Mouse (Mus musculus) spleen, adult 18-20 months (tissue): Measurements from ENCODE around the gene Tsc22d3.

ENCODE experiments used
- DNase-seq, 2 experiments: peaks; one replicate each; pipeline ENCODE4 v3.0.0; 2022; ENCODE audit warnings: mixed read lengths in 2 of 2

Tsc22d3 gene

DNA sequence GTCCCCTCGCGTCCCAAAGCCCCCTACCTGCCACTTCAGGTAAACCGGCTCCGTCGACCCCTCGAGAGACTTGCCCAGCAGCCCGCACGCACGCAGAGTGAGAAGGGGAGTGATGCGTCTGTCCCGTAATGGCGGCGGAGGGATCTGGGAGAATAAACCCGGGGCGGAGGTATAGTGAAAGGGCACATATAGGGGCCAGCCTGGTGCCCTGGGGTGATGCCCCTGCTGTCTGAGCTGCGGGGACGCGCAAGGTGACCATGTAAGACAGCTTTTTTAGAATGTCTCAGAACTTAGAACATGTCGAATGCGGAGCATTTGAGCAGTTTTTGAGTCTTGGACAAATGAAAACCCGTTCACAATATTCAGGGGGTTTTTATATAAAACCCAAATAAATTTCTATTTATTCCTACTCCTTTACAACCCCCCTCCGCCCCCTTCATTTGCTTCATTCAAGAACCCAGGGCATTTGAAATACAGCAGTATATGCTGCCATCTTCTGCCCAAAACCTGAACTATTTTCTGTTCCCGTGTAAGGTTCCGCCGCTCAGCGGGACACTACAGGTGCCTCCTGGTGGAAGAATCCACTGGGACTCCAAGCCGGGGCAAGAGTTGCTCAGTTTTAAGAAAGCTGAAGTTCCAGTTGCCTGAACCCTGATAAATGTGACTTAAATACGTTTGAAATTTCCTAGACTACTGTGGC lies at the start of gene Tsc22d3:
TSS of gene Tsc22d3 (minus strand) at position 250 of the 700 bp plus-strand sequence.
- peak; percentile 22 to 50 for DNase-seq

GRCm38 (mm10) chrX:140639592-140639991 lies 39.1 kb upstream of the Tsc22d3 start:
- DNase-seq = no peak

- no peak for DNase-seq
Measured at GRCm38 (mm10) chrX:140638028-140638427, 37.6 kb upstream of the Tsc22d3 start.

- no peak for DNase-seq
Measured at GRCm38 (mm10) chrX:140624875-140625594, 24.6 kb upstream of the Tsc22d3 start.

GRCm38 (mm10) chrX:140609938-140610337 lies 9.5 kb upstream of the Tsc22d3 start:
- DNase-seq = no peak

DNA sequence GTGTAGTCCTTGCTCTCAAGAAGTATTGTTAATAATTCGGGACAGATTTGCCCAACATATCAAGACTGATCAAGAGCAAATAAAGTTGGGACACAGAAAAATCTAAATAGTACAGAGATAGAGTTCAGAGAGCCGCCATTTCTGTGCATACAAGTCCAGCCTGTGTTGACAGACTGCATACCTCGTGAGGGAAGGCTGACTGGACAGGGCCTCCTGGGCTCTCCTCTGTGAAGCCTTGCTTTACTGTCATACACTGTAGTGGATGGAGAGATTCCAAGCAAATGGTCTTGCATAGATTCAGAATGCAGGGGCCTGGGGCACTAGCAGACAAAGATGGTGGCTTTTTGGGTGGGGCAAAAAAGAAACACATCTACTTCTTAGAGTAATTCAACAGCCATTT lies 1.4 kb upstream of the Tsc22d3 start:
- DNase-seq = no peak

DNA sequence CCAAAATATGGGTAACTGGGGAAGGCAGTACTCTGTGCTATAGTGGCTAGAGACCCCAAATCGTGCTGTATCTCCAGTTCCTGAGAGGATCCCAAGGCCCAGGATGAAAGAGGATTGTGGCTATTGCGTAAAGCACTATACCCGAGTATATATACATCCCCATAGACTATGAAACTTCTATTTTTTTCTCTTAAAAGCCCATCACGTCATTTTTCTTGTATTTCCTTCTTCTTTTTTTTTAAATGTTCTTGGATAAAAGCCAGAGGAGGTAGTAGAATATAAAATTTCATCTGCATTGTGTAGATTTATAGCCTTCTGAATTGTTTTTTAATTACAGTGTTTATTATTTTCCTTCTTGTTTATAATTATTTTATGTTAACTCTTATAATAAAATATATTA lies 852 bp upstream of the Tsc22d3 start:
- DNase-seq = no peak

DNA sequence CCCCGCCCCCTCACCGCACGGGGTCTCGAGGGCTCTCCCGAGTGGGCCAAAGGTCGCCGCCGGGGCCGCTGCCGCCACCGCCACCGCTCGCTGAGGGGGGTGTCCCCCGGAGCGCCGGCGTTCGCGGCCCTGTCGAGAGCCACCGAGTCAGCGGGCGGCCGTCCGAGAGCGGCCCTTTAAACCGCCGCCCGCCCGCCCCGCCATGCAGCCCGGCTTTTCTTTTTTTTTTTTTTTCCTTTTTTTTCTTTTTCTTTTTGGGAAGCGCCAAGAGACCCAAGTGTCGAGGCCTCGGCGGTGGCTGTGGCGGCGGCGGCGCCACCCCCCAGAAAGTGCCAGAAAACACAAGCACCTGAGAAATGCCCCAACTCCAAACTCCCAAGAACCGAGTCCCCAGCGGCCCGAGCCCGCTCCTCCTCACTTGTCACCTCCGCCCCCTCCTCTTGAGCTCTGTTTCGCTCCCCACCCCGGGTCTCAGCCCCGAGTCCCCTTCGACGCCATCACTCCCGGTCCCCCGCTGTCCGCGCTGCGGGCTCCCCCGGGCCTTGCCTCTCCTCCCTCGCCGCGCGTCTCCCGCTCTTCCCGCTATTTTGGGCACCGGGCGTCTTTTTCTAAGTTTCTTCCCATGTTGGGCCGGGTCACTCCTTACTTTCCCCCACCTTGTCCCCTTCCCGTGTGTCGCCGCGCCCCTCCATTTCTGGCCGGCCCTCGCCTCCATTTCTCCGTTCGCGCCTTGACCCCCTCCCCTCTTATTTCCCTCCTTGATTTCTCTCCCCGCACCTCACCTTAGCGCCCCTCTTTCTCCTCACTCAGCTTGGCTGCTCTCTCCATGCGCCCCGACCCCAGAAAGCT lies 674 bp downstream of the Tsc22d3 start:
- DNase-seq = peak; percentile 21 to 22

DNA sequence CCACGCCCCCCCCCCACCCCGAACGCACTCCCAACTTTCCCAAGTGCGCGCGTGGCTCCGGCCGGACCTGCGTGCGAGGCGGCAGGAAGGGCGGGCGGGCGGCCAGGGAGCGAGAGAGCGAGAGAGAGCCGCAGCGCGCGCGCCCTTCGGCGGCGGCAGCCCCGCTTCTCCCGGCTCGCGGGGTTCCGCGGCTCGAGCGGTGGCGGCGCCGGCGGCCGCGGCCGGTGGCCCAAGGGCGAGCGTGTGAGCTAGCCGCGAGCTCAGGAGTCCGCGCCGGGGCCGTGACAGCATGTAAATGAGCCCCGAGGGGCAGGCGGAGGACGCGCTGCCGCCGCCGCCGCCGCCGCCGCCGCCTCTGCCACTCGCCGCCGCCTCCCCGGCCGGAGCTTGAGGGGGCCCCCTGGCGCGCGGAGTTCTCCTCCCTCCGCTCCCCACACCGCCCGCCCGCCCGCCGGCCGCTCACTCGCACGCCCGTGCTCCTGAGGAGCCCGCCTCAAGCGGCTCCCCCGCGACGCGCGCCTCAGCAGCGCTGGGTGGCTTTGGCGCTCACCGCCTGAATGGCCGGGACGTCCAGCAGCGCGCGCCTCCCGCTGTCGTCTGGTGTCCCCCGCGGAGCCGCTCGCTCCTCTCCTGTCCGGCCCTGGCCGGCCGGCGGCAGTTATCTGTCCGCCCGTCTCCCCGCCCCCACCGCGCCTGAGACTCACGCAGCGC lies 1.5 kb downstream of the Tsc22d3 start:
- peak; percentile 70 for DNase-seq

GRCm38 (mm10) chrX:140598194-140598849 lies 2.1 kb downstream of the Tsc22d3 start:
- peak; percentile 11 for DNase-seq

DNA sequence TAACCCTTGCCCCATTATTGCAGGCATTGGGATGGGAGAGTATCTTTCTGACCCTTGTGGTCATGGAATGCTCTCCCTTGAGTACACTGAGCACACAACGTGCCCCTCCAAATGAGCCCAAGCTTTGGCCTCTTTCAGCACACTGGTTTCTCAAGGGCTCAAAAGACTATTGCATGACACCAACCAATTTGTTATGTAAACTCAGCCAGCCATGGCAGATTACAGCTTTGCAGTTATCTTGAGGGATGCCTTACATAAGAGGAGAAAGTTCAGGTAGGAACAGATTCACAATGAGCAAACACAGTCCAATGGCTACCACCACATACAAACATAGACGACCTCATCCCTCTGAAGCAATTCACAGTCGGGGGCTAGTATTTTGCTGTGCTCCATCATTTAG lies 9.3 kb downstream of the Tsc22d3 start:
- DNase-seq = no peak

GRCm38 (mm10) chrX:140590142-140590541 lies 10.3 kb downstream of the Tsc22d3 start:
- no peak for DNase-seq

DNA sequence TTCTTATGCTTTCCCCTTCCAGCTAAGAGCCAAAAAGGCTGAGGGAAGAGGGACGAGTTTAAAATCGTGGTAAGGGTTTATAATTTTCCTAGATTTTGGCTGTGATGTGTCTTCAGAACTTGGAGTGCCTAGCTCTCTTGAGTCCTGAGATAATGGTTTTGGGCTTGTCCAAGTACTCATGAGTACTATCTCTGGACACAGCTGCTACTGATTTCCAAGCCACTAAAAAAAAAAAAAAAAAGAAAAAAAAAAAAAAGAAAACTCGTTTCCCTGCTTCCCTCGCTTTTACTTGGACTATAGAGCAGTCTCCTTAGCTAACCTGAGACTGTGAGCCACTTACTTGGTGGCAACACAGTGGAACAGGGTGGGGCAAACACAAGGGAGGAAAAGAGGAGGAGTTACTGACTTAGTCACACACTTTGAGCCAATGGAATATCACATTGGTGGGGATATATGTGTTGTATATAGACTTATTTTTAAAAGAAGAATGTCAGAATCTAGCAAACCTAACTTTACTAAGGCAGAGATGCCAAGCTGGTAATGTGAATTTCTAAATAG lies 11.2 kb downstream of the Tsc22d3 start:
- DNase-seq = no peak

- DNase-seq = no peak
Measured at GRCm38 (mm10) chrX:140588534-140588933, 11.9 kb downstream of the Tsc22d3 start.

DNA sequence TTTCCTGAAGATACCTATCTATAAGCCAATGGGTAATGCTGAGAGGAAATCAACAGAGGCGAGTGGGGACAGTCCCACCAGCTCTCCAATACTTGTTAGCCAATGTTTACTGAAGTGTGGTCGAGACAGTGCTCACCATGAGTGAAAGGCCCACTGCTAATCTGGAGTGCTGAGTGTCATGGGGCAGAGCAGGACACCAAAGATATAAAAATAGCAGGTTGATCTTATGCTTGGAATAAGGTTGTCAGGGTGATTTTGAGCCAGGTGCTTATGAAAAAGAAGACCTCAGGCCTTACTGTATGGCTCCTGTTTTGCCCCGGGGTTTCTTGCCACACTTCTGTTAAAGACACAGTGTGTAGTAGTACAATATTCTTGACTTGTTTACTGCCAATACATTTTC lies 20.0 kb downstream of the Tsc22d3 start:
- no peak for DNase-seq

DNA sequence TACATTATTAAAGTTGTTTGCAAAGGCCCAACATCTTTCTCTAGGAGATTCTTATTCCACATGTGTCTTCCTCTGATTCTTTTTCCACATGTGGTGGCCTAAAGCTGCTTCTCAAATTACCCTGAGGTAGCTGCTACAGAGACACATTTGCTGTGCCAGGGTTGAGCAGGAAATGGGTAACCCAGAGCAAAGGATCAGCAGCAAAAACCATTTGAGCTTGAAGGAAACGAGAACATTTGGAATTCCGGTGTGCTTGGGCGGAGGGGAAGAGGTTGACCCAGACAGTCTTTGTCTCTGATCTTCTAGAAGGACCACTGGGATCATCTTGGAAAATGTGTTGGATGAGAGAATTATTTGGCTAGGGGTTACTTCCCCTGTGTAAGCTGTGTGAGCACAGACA lies 24.8 kb downstream of the Tsc22d3 start:
- DNase-seq = no peak

GRCm38 (mm10) chrX:140575200-140575599 lies 25.3 kb downstream of the Tsc22d3 start:
- DNase-seq = no peak

- no peak for DNase-seq
Measured at GRCm38 (mm10) chrX:140572702-140573338, 27.6 kb downstream of the Tsc22d3 start.

GRCm38 (mm10) chrX:140569595-140569994 lies 30.9 kb downstream of the Tsc22d3 start:
- no peak for DNase-seq

DNA sequence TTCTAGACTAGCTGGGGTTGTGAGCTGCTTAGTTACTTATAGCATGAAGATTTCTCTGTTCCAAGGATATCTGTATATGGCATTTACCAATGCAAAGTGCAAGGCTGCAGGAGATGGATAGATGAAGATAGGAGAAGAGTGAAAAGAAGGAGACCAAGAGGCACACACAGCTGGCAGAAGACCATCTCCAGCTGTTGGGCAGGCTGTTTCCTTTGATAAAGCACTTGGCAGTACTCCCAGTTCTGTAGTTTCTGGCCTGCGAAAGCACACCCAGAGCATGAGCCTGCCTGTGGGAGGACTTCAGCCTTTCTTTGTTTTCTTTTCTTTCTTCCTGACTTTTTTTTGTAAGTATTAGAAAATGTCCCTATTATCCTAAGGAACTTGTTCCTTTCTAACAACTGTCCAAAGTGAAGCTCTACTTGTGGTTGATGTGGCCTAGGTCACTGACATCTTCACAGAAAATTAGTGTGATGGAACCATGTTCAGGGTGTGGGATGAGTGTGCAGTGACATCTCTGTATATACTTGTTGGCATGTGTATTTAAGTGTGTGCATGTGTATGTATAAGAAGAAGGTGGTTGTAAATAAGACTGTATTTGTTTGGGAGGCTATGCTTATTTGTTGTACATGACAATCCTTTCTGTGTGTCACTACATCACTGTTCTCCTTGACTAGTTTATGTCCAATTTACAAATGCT lies 32.6 kb downstream of the Tsc22d3 start:
- no peak for DNase-seq

DNA sequence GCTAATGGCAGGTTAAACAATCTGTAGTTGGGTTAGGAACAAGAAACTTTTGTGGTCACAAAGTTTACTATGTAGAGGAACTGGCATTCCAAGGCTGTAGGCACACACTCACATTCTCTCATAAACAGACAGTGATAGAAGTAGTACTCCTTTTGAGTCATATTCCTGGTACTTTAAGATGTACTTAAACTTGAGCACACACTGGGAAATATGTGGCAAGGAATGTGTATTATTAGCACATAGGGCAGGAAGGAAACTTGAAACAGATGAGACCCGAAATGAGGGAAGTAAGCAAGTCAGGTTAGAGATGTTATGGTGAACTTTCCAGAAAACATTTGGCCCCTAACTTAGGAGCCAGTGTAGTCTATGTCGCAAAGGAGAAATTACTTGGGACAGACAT lies 34.7 kb downstream of the Tsc22d3 start:
- DNase-seq = no peak
